In genomic region chr9:89821109-89821852, GRCm38 (mm10) we compare ENCODE assay signal across 8 mouse cellular contexts.
DNase-seq lines count a peak whose midpoint lies in the region; ATAC-seq and TF ChIP-seq lines count a peak whose summit lies in the region.

No protein-coding gene starts in this region.

- no peaks in the 10 kb centered on the region for H3K27me3 ChIP-seq in heart, embryonic 12.5 days (replicated peaks)
- peaks cover 6% of the 10 kb centered on the region; the same call in 1 of the 2 replicates for H3K27me3 ChIP-seq in heart, embryonic 13.5 days (replicated peaks)
- H3K27me3 ChIP-seq in cerebellum, adult 2 months (ENCODE audit: control insufficient read depth, insufficient read depth, low read length) = no peaks in the 10 kb centered on the region

- no peak for TF ChIP-seq CTCF in cerebellum, adult 2 months (IDR thresholded peaks at IDR 0.05; ENCODE audit: borderline replicate concordance, insufficient read depth, low read depth, low read length)

- H3K4me2 ChIP-seq in heart, embryonic 12.5 days = no peak overlapping the region
- H3K4me2 ChIP-seq in heart, embryonic 13.5 days = peak overlapping the region; percentile 38

- H3K27ac ChIP-seq in heart, embryonic 12.5 days (ENCODE audit: poor library complexity, severe bottlenecking) = no peak overlapping the region
- H3K27ac ChIP-seq in heart, embryonic 13.5 days (replicated peaks) = no peak overlapping the region
- no peak overlapping the region for H3K27ac ChIP-seq in cerebellum, adult 2 months (ENCODE audit: insufficient read depth, low read length)

- no peak overlapping the region for H3K4me3 ChIP-seq in heart, embryonic 12.5 days
- no peak overlapping the region for H3K4me3 ChIP-seq in heart, embryonic 13.5 days
- H3K4me3 ChIP-seq in cerebellum, adult 2 months (replicated peaks; ENCODE audit: insufficient read depth, low read depth, low read length) = no peak overlapping the region

- no peak for TF ChIP-seq POLR2A in cerebellum, adult 2 months (IDR thresholded peaks at IDR 0.05; ENCODE audit: borderline replicate concordance, insufficient read depth, low read length)

- H3K4me1 ChIP-seq in heart, embryonic 12.5 days (replicated peaks) = peaks cover 12% of the 10 kb centered on the region
- H3K4me1 ChIP-seq in heart, embryonic 13.5 days = peaks cover 14% of the 10 kb centered on the region
- H3K4me1 ChIP-seq in cerebellum, adult 2 months (ENCODE audit: control insufficient read depth, insufficient read depth, low read length) = no peaks in the 10 kb centered on the region

- no peaks in the 10 kb centered on the region for H3K9me3 ChIP-seq in heart, embryonic 12.5 days (replicated peaks)
- H3K9me3 ChIP-seq in heart, embryonic 13.5 days = no peaks in the 10 kb centered on the region

- H3K36me3 ChIP-seq in heart, embryonic 12.5 days = no peaks in the 10 kb centered on the region
- H3K36me3 ChIP-seq in heart, embryonic 13.5 days = no peaks in the 10 kb centered on the region

- ATAC-seq in heart, embryonic 12.5 days (ENCODE audit: insufficient number of reproducible peaks, low FRiP score) = no peak
- ATAC-seq in heart, embryonic 13.5 days (ENCODE audit: extremely low read depth, insufficient number of reproducible peaks, low FRiP score, low TSS enrichment) = no peak; the same call in 1 of the 2 replicates

- DNase-seq in heart, adult 9 months (ENCODE audit: low spot score in 2 of 2) = peak; percentile 16 to 24
- peak; percentile 45 for DNase-seq in NIH3T3 (ENCODE audit: low read depth)
- DNase-seq in mesoderm, embryonic 11.5 days (ENCODE audit: low read depth, low spot score) = peak; percentile 15
- DNase-seq in ovary, postnatal 10 days (ENCODE audit: low spot score) = no peak
- no peak for DNase-seq in cerebellum, adult 2 months
- no peak for DNase-seq in thymus, adult 18-20 months

- WGBS in heart, embryonic 12.5 days = 50% methylated on average over 20 of the region's 20 CpGs
- 47% methylated on average over 20 of the region's 20 CpGs for WGBS in heart, embryonic 13.5 days
- 57% methylated on average over 20 of the region's 20 CpGs for WGBS in cerebellum, adult 2 months

- no peak overlapping the region for H3K9ac ChIP-seq in heart, embryonic 12.5 days
- H3K9ac ChIP-seq in heart, embryonic 13.5 days = no peak overlapping the region

Comparison
In these comparisons a context has a peak if more than half of its experiments do, and no peak if none do; other contexts are left out.
1. DNase-seq: peak in heart, adult 9 months (2 of 2), NIH3T3 (single experiment) and mesoderm, embryonic 11.5 days (single experiment); none in ovary, postnatal 10 days (single experiment), cerebellum, adult 2 months (0 of 2) and thymus, adult 18-20 months (0 of 2).